Mouse (Mus musculus): ENCODE data around the gene Stxbp4. TPM values are rescaled to one million over a fixed set of nuclear protein-coding genes. Genes with fewer than 3 reads are reported as not detected.

Stxbp4 gene
- total and polyA plus RNA-seq, 2 experiments from 2014 or later: 8.1 to 10.5 TPM

- Histone ChIP-seq H3K4me1 (ENCODE audit: insufficient read depth) (no peaks in the 10 kb centered on the region), H3K36me3 (ENCODE audit: insufficient read depth) (no peaks in the 10 kb centered on the region), H3K4me2 (ENCODE audit: low read depth) (no peak overlapping the region), H3K9ac (no peak overlapping the region), H3K4me3 (ENCODE audit: low read depth, low read length) (no peak overlapping the region), H3K9me3 (ENCODE audit: low read length) (no peaks in the 10 kb centered on the region), H3K27ac (ENCODE audit: low read depth, low read length) (no peak overlapping the region), H3K27me3 (ENCODE audit: insufficient read depth, low read length) (no peaks in the 10 kb centered on the region)
- WGBS: 89% methylated on average over 5 of the region's 5 CpGs
- ATAC-seq (no peak), DNase-seq (no peak)
- TF ChIP-seq CTCF (IDR thresholded peaks at IDR 0.05; ENCODE audit: low read depth): no peak
Observed at GRCm38 (mm10) chr11:90678582-90678981, 40.7 kb upstream of the Stxbp4 start.

- Histone ChIP-seq H3K9ac (no peak overlapping the region), H3K4me2 (ENCODE audit: low read depth) (no peak overlapping the region), H3K36me3 (ENCODE audit: insufficient read depth) (no peaks in the 10 kb centered on the region), H3K4me3 (ENCODE audit: low read depth, low read length) (no peak overlapping the region), H3K27ac (ENCODE audit: low read depth, low read length) (no peak overlapping the region), H3K27me3 (ENCODE audit: insufficient read depth, low read length) (no peaks in the 10 kb centered on the region), H3K9me3 (ENCODE audit: low read length) (no peaks in the 10 kb centered on the region), H3K4me1 (ENCODE audit: insufficient read depth) (no peaks in the 10 kb centered on the region)
- ATAC-seq (no peak), DNase-seq (no peak)
- 58% methylated on average over 8 of the region's 8 CpGs for WGBS
- TF ChIP-seq CTCF (IDR thresholded peaks at IDR 0.05; ENCODE audit: low read depth): no peak
Observed at GRCm38 (mm10) chr11:90677771-90678288, 39.9 kb upstream of the Stxbp4 start.

GRCm38 (mm10) chr11:90677027-90677426 is 39.1 kb upstream of the Stxbp4 start:
- WGBS: 89% methylated on average over 7 of the region's 7 CpGs
- Histone ChIP-seq H3K4me3 (ENCODE audit: low read depth, low read length) (no peak overlapping the region), H3K4me1 (ENCODE audit: insufficient read depth) (no peaks in the 10 kb centered on the region), H3K9me3 (ENCODE audit: low read length) (no peaks in the 10 kb centered on the region), H3K27ac (ENCODE audit: low read depth, low read length) (no peak overlapping the region), H3K36me3 (ENCODE audit: insufficient read depth) (no peaks in the 10 kb centered on the region), H3K4me2 (ENCODE audit: low read depth) (no peak overlapping the region), H3K27me3 (ENCODE audit: insufficient read depth, low read length) (no peaks in the 10 kb centered on the region), H3K9ac (no peak overlapping the region)
- no peak for TF ChIP-seq CTCF (IDR thresholded peaks at IDR 0.05; ENCODE audit: low read depth)
- DNase-seq (no peak), ATAC-seq (no peak)

- no peak for ATAC-seq
- whole genome bisulfite sequencing: 89% methylated on average over 5 of the region's 5 CpGs
- Histone ChIP-seq H3K36me3 (ENCODE audit: insufficient read depth) (no peaks in the 10 kb centered on the region), H3K27ac (ENCODE audit: low read depth, low read length) (no peak overlapping the region), H3K9me3 (ENCODE audit: low read length) (no peaks in the 10 kb centered on the region), H3K27me3 (ENCODE audit: insufficient read depth, low read length) (no peaks in the 10 kb centered on the region), H3K4me2 (ENCODE audit: low read depth) (no peak overlapping the region), H3K9ac (no peak overlapping the region), H3K4me3 (ENCODE audit: low read depth, low read length) (no peak overlapping the region), H3K4me1 (ENCODE audit: insufficient read depth) (no peaks in the 10 kb centered on the region)
- DNase-seq: no peak
- TF ChIP-seq CTCF (IDR thresholded peaks at IDR 0.05; ENCODE audit: low read depth): no peak
Observed at GRCm38 (mm10) chr11:90675479-90676110, 37.7 kb upstream of the Stxbp4 start.

GRCm38 (mm10) chr11:90667325-90667724 is 29.4 kb upstream of the Stxbp4 start:
- Histone ChIP-seq H3K4me3 (ENCODE audit: low read depth, low read length) (no peak overlapping the region), H3K9me3 (ENCODE audit: low read length) (no peaks in the 10 kb centered on the region), H3K9ac (no peak overlapping the region), H3K4me1 (ENCODE audit: insufficient read depth) (no peaks in the 10 kb centered on the region), H3K27ac (ENCODE audit: low read depth, low read length) (no peak overlapping the region), H3K4me2 (ENCODE audit: low read depth) (no peak overlapping the region), H3K27me3 (ENCODE audit: insufficient read depth, low read length) (no peaks in the 10 kb centered on the region), H3K36me3 (ENCODE audit: insufficient read depth) (no peaks in the 10 kb centered on the region)
- no peak for DNase-seq
- TF ChIP-seq CTCF (IDR thresholded peaks at IDR 0.05; ENCODE audit: low read depth): no peak
- WGBS: 96% methylated on average over 6 of the region's 6 CpGs
- no peak for ATAC-seq

- Histone ChIP-seq H3K27me3 (ENCODE audit: insufficient read depth, low read length) (no peaks in the 10 kb centered on the region), H3K36me3 (ENCODE audit: insufficient read depth) (no peaks in the 10 kb centered on the region), H3K9ac (no peak overlapping the region), H3K4me1 (ENCODE audit: insufficient read depth) (no peaks in the 10 kb centered on the region), H3K27ac (ENCODE audit: low read depth, low read length) (no peak overlapping the region), H3K4me3 (ENCODE audit: low read depth, low read length) (no peak overlapping the region), H3K4me2 (ENCODE audit: low read depth) (no peak overlapping the region), H3K9me3 (ENCODE audit: low read length) (no peaks in the 10 kb centered on the region)
- no peak for DNase-seq
- no peak for ATAC-seq
- no peak for TF ChIP-seq CTCF (IDR thresholded peaks at IDR 0.05; ENCODE audit: low read depth)
- WGBS: 86% methylated on average over 4 of the region's 4 CpGs
Observed at GRCm38 (mm10) chr11:90666916-90667315, 29.0 kb upstream of the Stxbp4 start.

GRCm38 (mm10) chr11:90666144-90666757 is 28.4 kb upstream of the Stxbp4 start:
- ATAC-seq (no peak), DNase-seq (no peak)
- WGBS: 66% methylated on average over 3 of the region's 3 CpGs
- no peak overlapping the region for H3K9ac ChIP-seq
- TF ChIP-seq CTCF (IDR thresholded peaks at IDR 0.05; ENCODE audit: low read depth): no peak
- H3K4me2 ChIP-seq (ENCODE audit: low read depth): no peak overlapping the region
- no peaks in the 10 kb centered on the region for H3K9me3 ChIP-seq (ENCODE audit: low read length)
- H3K4me3 ChIP-seq (ENCODE audit: low read depth, low read length): no peak overlapping the region
- H3K36me3 ChIP-seq (ENCODE audit: insufficient read depth): no peaks in the 10 kb centered on the region
- H3K27ac ChIP-seq (ENCODE audit: low read depth, low read length): peak overlapping the region; percentile 3; the same call in 1 of the 2 replicates
- no peaks in the 10 kb centered on the region for H3K27me3 ChIP-seq (ENCODE audit: insufficient read depth, low read length)
- no peaks in the 10 kb centered on the region for H3K4me1 ChIP-seq (ENCODE audit: insufficient read depth)

Data from forebrain, postnatal 0 days (tissue).